Mouse (Mus musculus) CD4-positive naive resting alpha-beta T cell, adult 57 days (primary cell): ENCODE measurements around the gene Spata32. TPM values are rescaled to one million over a fixed set of nuclear protein-coding genes. Genes with fewer than 3 reads are reported as not detected.

Experiments used
- total RNA-seq: library from RNA; stranded (reverse); gene quantifications from one replicate; pipeline ENCODE4 v1.2.4, GENCODE M21; 2023

The Spata32 gene
- not detected for total RNA-seq

GRCm38 (mm10) chr11:103217790-103218516, at the start of gene Spata32:
TSS of gene Spata32 (minus strand) at chr11:103218432.

DNA sequence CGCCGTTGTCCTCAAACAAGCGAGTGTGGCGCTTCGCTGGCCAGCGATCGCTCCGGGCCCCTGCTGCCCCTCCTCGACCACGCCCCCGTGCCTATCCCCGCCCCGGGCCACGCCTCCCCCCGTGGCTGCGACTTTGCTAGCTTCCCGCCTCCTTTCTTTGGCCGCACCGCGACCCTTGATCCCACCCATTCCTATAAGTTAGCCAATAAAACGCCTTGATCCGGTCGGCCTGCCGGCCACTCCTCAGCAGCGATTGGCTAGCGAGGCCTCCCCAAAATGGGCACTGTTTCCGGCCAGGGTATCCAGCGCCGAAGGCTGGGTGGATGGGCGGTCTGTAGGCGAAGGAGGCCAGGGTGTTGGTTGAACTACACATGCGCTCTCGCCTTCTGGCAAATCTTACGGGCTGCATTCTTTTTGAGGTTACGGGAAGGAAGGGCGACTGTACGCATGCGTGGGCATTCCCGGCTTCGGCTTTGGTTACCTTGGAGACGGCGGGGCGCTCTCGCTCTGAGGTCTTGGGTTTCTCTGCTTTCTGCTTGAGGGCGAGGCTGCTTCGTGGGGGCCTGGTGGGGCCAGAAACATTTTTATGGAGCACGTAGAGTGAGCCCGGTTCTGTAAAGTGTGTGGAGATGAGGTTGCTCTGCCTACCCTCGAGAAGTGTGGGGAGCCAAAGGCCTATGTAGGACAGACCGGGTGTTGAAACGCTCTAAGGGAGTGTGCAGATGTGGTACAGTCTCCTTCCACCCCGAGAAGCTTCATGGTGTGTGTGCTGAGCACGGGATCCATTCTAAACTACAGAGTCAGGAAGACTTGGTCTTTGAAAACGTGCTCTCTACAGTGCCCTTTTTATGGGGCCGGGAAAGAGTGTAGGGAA, 49.4 kb upstream of the Spata32 start, which contains the start of gene Map3k14:
Map3k14 (minus strand) TSS at position 127 of the 874 bp plus-strand sequence.

DNA sequence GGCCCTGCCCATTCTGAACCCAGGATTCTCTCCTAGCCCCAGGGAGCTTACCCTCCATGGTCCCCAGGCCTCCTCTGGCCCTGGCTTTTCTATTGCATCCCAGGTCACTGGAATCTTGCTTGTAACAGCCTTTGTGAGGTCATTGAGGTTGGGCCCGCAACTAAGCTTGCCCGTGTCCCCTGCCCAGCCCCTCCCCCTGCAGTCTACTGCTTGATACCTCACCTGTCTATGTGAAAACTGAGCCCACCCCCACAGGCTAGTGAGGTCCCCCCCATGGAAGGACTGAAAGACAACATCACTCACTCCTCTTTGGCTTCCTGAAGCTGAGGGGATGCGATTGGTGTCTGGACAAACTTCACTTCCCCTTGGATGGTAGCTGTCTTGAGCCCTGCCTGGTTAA, 9.8 kb downstream of the Spata32 start, which contains the start of gene 1700023F06Rik:
1700023F06Rik (minus strand) TSS at position 101 of the 400 bp plus-strand sequence.

DNA sequence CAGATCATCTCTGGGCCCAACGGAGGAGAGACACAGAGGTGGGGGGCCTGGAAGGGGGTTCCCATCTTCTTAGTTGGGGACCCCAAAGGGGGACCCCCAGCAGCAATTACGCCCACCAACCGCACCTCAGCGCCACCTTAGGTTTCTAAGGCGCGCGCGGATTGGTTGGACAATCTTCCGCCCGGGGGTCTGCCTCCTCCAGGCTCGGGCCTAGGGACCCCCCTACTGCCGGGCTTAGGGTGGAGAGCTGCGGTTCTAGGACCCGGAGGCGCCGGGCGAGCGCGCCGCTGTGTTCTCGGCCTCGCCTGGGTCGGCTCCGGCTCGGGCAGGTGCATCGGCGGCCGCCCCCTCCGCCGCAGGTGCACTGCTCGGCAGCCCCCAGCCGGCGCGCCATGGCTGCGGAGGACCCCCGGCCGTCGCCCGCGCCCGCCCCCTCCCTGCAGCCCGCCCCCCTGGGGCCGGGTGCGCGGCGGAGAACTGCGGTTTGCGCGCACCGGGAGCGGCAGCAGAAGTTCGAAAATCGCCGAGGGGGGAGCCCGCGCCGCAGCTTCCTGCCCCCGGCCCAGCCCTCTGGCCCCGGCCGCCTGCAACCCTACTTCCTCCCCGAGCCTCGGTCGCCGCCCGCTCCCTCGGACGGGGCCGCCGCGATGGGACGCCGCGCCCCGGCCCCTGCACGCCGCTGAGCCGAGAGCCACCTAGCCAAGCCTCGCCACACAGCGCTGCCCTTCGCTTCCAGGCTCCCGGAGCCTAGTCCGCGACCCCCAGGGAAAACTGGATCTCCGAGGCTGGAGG, 47.5 kb downstream of the Spata32 start, which contains the start of gene Fmnl1:
Fmnl1 (plus strand) TSS at position 614 of the 792 bp plus-strand sequence.

Other genes with a start within 250 kb of the Spata32 start
- 68.1 TPM for gene Nmt1, start 190.2 kb downstream of the Spata32 start, total RNA-seq
- 17.7 TPM for gene Dcakd, start 190.1 kb downstream of the Spata32 start, total RNA-seq
- not detected for gene Plcd3, start 116.8 kb downstream of the Spata32 start, total RNA-seq
- gene Acbd4, start 116.8 kb downstream of the Spata32 start, total RNA-seq, result 33.8 TPM
- 130 TPM for gene Hexim1, start 102.2 kb downstream of the Spata32 start, total RNA-seq
- 2.7 TPM for gene Hexim2, start 86.0 kb downstream of the Spata32 start, total RNA-seq
- 440 TPM for gene Fmnl1, start 47.3 kb downstream of the Spata32 start, total RNA-seq
- gene 1700023F06Rik, start 9.9 kb downstream of the Spata32 start, total RNA-seq, result not detected
- 68.2 TPM for gene Map3k14, start 49.0 kb upstream of the Spata32 start, total RNA-seq
- gene Arhgap27, start 145.3 kb upstream of the Spata32 start, total RNA-seq, result 65.6 TPM
- 40.0 TPM for gene Plekhm1, start 194.3 kb upstream of the Spata32 start, total RNA-seq